8 mouse cellular contexts compared by ENCODE assay signal in genomic region chr9:64393914-64394596, GRCm38 (mm10). TPM values are rescaled to one million over a fixed set of nuclear protein-coding genes. Genes with fewer than 3 reads are reported as not detected.
DNase-seq lines count a peak whose midpoint lies in the region; ATAC-seq and TF ChIP-seq lines count a peak whose summit lies in the region.

No protein-coding gene starts in this region.

- no peaks in the 10 kb centered on the region for H3K27me3 ChIP-seq in midbrain, embryonic 14.5 days (ENCODE audit: control insufficient read depth, insufficient read depth, low read length)
- H3K27me3 ChIP-seq in midbrain, embryonic 15.5 days (replicated peaks), result no peaks in the 10 kb centered on the region; the same call in 1 of the 2 replicates
- H3K27me3 ChIP-seq in kidney, adult 2 months (replicated peaks; ENCODE audit: control insufficient read depth, insufficient read depth, low read length), result no peaks in the 10 kb centered on the region
- peaks cover 34% of the 10 kb centered on the region for H3K27me3 ChIP-seq in liver, embryonic 13.5 days

- no peak overlapping the region for H3K27ac ChIP-seq in midbrain, embryonic 14.5 days (replicated peaks; ENCODE audit: low read depth, low read length)
- H3K27ac ChIP-seq in midbrain, embryonic 15.5 days, result no peak overlapping the region
- H3K27ac ChIP-seq in kidney, adult 2 months (ENCODE audit: insufficient read depth, low read depth, low read length), result no peak overlapping the region
- no peak overlapping the region for H3K27ac ChIP-seq in liver, embryonic 13.5 days

- H3K4me3 ChIP-seq in midbrain, embryonic 14.5 days (replicated peaks; ENCODE audit: low read depth, low read length), result no peak overlapping the region
- no peak overlapping the region for H3K4me3 ChIP-seq in midbrain, embryonic 15.5 days
- H3K4me3 ChIP-seq in kidney, adult 2 months (ENCODE audit: insufficient read depth, low read depth, low read length), result no peak overlapping the region
- H3K4me3 ChIP-seq in liver, embryonic 13.5 days (replicated peaks), result no peak overlapping the region

- 47% methylated on average over 5 of the region's 5 CpGs for whole genome bisulfite sequencing in midbrain, embryonic 14.5 days
- 39% methylated on average over 5 of the region's 5 CpGs for WGBS in midbrain, embryonic 15.5 days
- 50% methylated on average over 5 of the region's 5 CpGs for WGBS in kidney, adult 2 months
- WGBS in liver, embryonic 13.5 days (ENCODE audit: insufficient replicate concordance), result 44% methylated on average over 5 of the region's 5 CpGs

- H3K9me3 ChIP-seq in midbrain, embryonic 14.5 days (ENCODE audit: control insufficient read depth, low read length), result no peaks in the 10 kb centered on the region
- H3K9me3 ChIP-seq in midbrain, embryonic 15.5 days, result no peaks in the 10 kb centered on the region
- H3K9me3 ChIP-seq in liver, embryonic 13.5 days (replicated peaks), result no peaks in the 10 kb centered on the region

- ATAC-seq in midbrain, embryonic 14.5 days (ENCODE audit: low FRiP score, low TSS enrichment), result no peak
- no peak for ATAC-seq in midbrain, embryonic 15.5 days (replicated peaks)
- ATAC-seq in erythroid progenitor cell, adult 5-6 weeks (replicated peaks; ENCODE audit: low FRiP score, poor library complexity, severe bottlenecking), result peak; percentile 72
- no peak for ATAC-seq in liver, embryonic 13.5 days (ENCODE audit: low read depth)

- H3K9ac ChIP-seq in midbrain, embryonic 14.5 days (replicated peaks; ENCODE audit: low read length), result no peak overlapping the region
- no peak overlapping the region for H3K9ac ChIP-seq in midbrain, embryonic 15.5 days
- H3K9ac ChIP-seq in liver, embryonic 13.5 days, result no peak overlapping the region

- peak; percentile 81 for DNase-seq in midbrain, embryonic 14.5 days
- DNase-seq in brain, adult 2 months (ENCODE audit: low read depth, low spot score), result peak; percentile 81
- DNase-seq in kidney, adult 2 months, result peak; percentile 78
- peak; percentile 55 for DNase-seq in liver, embryonic 13.5 days
- DNase-seq in right cerebral cortex, adult 18-20 months, result peak; percentile 44
- peak; percentile 40 to 66 for DNase-seq in urinary bladder, postnatal 36 days (ENCODE audit: low spot score in 2 of 2)

- TF ChIP-seq POLR2A in kidney, adult 2 months (IDR thresholded peaks at IDR 0.05; ENCODE audit: low read depth, low read length), result no peak

- H3K36me3 ChIP-seq in midbrain, embryonic 14.5 days (ENCODE audit: control insufficient read depth, insufficient read depth, low read length), result no peaks in the 10 kb centered on the region
- no peaks in the 10 kb centered on the region for H3K36me3 ChIP-seq in midbrain, embryonic 15.5 days (replicated peaks)
- H3K36me3 ChIP-seq in kidney, adult 2 months (ENCODE audit: control insufficient read depth, insufficient read depth, low read length), result no peaks in the 10 kb centered on the region
- no peaks in the 10 kb centered on the region for H3K36me3 ChIP-seq in liver, embryonic 13.5 days

- peak; percentile 80 for TF ChIP-seq CTCF in kidney, adult 2 months (conservative IDR thresholded peaks at IDR 0.05; ENCODE audit: insufficient read depth, insufficient read length, low read depth, low read length)

- H3K4me1 ChIP-seq in midbrain, embryonic 14.5 days (ENCODE audit: control insufficient read depth, insufficient read depth, low read length), result peaks cover 10% of the 10 kb centered on the region
- H3K4me1 ChIP-seq in midbrain, embryonic 15.5 days, result peaks cover 28% of the 10 kb centered on the region
- H3K4me1 ChIP-seq in kidney, adult 2 months (ENCODE audit: control insufficient read depth, insufficient read depth, low read length), result no peaks in the 10 kb centered on the region
- peaks cover 12% of the 10 kb centered on the region for H3K4me1 ChIP-seq in liver, embryonic 13.5 days (replicated peaks)

- no peak overlapping the region for H3K4me2 ChIP-seq in midbrain, embryonic 14.5 days (ENCODE audit: low read length)
- no peak overlapping the region for H3K4me2 ChIP-seq in midbrain, embryonic 15.5 days
- H3K4me2 ChIP-seq in liver, embryonic 13.5 days, result no peak overlapping the region

RNA-seq across cellular contexts. Expression of gene Megf11, which starts 8.6 kb away (rescaled TPM):
- polyA plus RNA-seq in midbrain, embryonic 14.5 days (2014; fragmentation: Nextera tagmentation; extraction: Ambion mirVana), result 17.1 and 18.6 TPM in 2 replicates
- polyA plus RNA-seq in midbrain, embryonic 15.5 days (2015; fragmentation: Nextera tagmentation; extraction: Ambion mirVana), result 20.2 and 22.4 TPM in 2 replicates
- total RNA-seq in erythroid progenitor cell, adult 5-6 weeks (2015; ENCODE audit: low replicate concordance), result not detected in 2 replicates
- total RNA-seq in erythroid progenitor cell, adult 5-6 weeks (2017; ENCODE audit: low replicate concordance), result 0.64 TPM in 1 of 2 replicates, not detected in the other
- 0.16 and 0.23 TPM in 2 replicates for polyA plus RNA-seq in kidney, adult 2 months (2012; rRNA removed)
- polyA plus RNA-seq in liver, embryonic 13.5 days (2015; fragmentation: Nextera tagmentation; extraction: Ambion mirVana), result 0.23 and 0.38 TPM in 2 replicates

RNA-seq across cellular contexts. Expression of gene Dis3l, which starts 53.0 kb away (rescaled TPM):
- 17.1 and 23.9 TPM in 2 replicates for polyA plus RNA-seq in midbrain, embryonic 14.5 days (2014; fragmentation: Nextera tagmentation; extraction: Ambion mirVana)
- polyA plus RNA-seq in midbrain, embryonic 15.5 days (2015; fragmentation: Nextera tagmentation; extraction: Ambion mirVana), result 22.8 and 25.5 TPM in 2 replicates
- total RNA-seq in erythroid progenitor cell, adult 5-6 weeks (2015; ENCODE audit: low replicate concordance), result 6.3 and 9.7 TPM in 2 replicates
- 10.4 and 11.1 TPM in 2 replicates for total RNA-seq in erythroid progenitor cell, adult 5-6 weeks (2017; ENCODE audit: low replicate concordance)
- 13.0 and 13.6 TPM in 2 replicates for polyA plus RNA-seq in kidney, adult 2 months (2012; rRNA removed)
- polyA plus RNA-seq in liver, embryonic 13.5 days (2015; fragmentation: Nextera tagmentation; extraction: Ambion mirVana), result 9.8 and 12.0 TPM in 2 replicates

Comparison
In these comparisons a context has a peak if more than half of its experiments do, and no peak if none do; other contexts are left out.
1. RNA of gene Megf11, which starts 8.6 kb away (polyA plus RNA-seq): 20.2 to 22.4 TPM in midbrain, embryonic 15.5 days and 17.1 to 18.6 TPM in midbrain, embryonic 14.5 days; 0.23 to 0.38 TPM in liver, embryonic 13.5 days and 0.16 to 0.23 TPM in kidney, adult 2 months; every median in the first group is over 10 times any median in the second.
2. Peak in every context shown above with its lines, with median percentiles within 50 percentile points of each other: DNase-seq.